Mouse (Mus musculus) heart, adult 10 weeks (tissue): ENCODE data around the gene Inpp5e. TPM values are rescaled to one million over a fixed set of nuclear protein-coding genes. Genes with fewer than 3 reads are reported as not detected.

Experiments
- polyA plus RNA-seq: library from polyadenylated mRNA; stranded (reverse); fragments of 350-450 nt; fragmentation: Illumina TruSeq; extraction: RNeasy Lipid Tissue Mini Kit (QIAGEN cat#74804); gene quantifications from one replicate; pipeline ENCODE4 v1.2.3, GENCODE M21; 2014; ENCODE audit warnings: low read depth, low replicate concordance

Inpp5e gene
- 23.5 TPM for polyA plus RNA-seq

GRCm38 (mm10) chr2:26408515-26409356, at the start of gene Inpp5e:
Gene Inpp5e (minus strand): TSS chr2:26409203.

GRCm38 (mm10) chr2:26444946-26445665, 36.1 kb upstream of the Inpp5e start, which contains the start of gene Sec16a:
Gene Sec16a (minus strand): TSS chr2:26445216.

GRCm38 (mm10) chr2:26389154-26389690, 19.8 kb downstream of the Inpp5e start, which contains the start of the genes Entr1 and Pmpca:
Gene Entr1 (minus strand): TSS chr2:26389316.
Gene Pmpca (plus strand): TSS chr2:26389339.

GRCm38 (mm10) chr2:26380131-26380771, 28.8 kb downstream of the Inpp5e start, which contains the start of gene Snapc4:
Gene Snapc4 (minus strand): TSS chr2:26380653.

GRCm38 (mm10) chr2:26360772-26361171, 48.2 kb downstream of the Inpp5e start, which contains the start of gene Card9:
Gene Card9 (minus strand): TSS chr2:26360918.

GRCm38 (mm10) chr2:26351358-26352290, 57.4 kb downstream of the Inpp5e start, which contains the start of gene Dnlz:
Gene Dnlz (minus strand): TSS chr2:26352110.

Other genes starting within 250 kb of the Inpp5e start
- gene Lhx3, start 200.9 kb downstream of the Inpp5e start, polyA plus RNA-seq: not detected
- 16.5 TPM for gene Qsox2, start 171.7 kb downstream of the Inpp5e start, polyA plus RNA-seq
- gene Ccdc187, start 114.6 kb downstream of the Inpp5e start, polyA plus RNA-seq: 0.08 TPM
- 260 TPM for gene Gpsm1, start 93.7 kb downstream of the Inpp5e start, polyA plus RNA-seq
- gene Dnlz, start 57.1 kb downstream of the Inpp5e start, polyA plus RNA-seq: 18.7 TPM
- 2.3 TPM for gene Card9, start 48.3 kb downstream of the Inpp5e start, polyA plus RNA-seq
- 21.5 TPM for gene Snapc4, start 28.6 kb downstream of the Inpp5e start, polyA plus RNA-seq
- 64.5 TPM for gene Entr1, start 19.9 kb downstream of the Inpp5e start, polyA plus RNA-seq
- gene Pmpca, start 19.9 kb downstream of the Inpp5e start, polyA plus RNA-seq: 129 TPM
- gene Sec16a, start 36.0 kb upstream of the Inpp5e start, polyA plus RNA-seq: 31.7 TPM
- gene Notch1, start 107.5 kb upstream of the Inpp5e start, polyA plus RNA-seq: 14.7 TPM
- 260 TPM for gene Egfl7, start 170.8 kb upstream of the Inpp5e start, polyA plus RNA-seq
- gene Gm20532, start 177.4 kb upstream of the Inpp5e start, polyA plus RNA-seq: not detected
- 67.9 TPM for gene Agpat2, start 195.2 kb upstream of the Inpp5e start, polyA plus RNA-seq
- 21.3 TPM for gene Fam69b, start 219.3 kb upstream of the Inpp5e start, polyA plus RNA-seq